Mouse (Mus musculus) adrenal gland (tissue): ENCODE results near the gene Lrrc29.

Experiments
- intact Hi-C: fragments of 180-260 bp; cut with DNase I; formaldehyde crosslinking; loops from one replicate; pipeline ENCODE4 v1.15.1; 2025
- long read RNA-seq, 2 experiments: library from polyadenylated mRNA; unstranded; transcript quantifications; one replicate each; pipeline ENCODE4 v2.0.0; 2020; ENCODE audit warnings: borderline replicate concordance in 1 of 2; ENCODE audit not compliant: insufficient replicate concordance in 1 of 2

Gene Lrrc29
- long read RNA-seq, experiment 1, partial matches to known transcripts = 3 of 7 reads
- long read RNA-seq, experiment 1, other reads (novel, unspliced or antisense) = 1 of 7 reads
- long read RNA-seq, experiment 2, partial matches to known transcripts = 4 of 8 reads
- long read RNA-seq, experiment 2, other reads (novel, unspliced or antisense) = 3 of 8 reads

GRCm38 (mm10) chr8:105326141-105326672 is at the start of gene Lrrc29, which contains the start of gene Tmem208:
Gene Lrrc29 (minus strand): TSS chr8:105326278.
Gene Tmem208 (plus strand): TSS chr8:105326354.
- intact Hi-C loops = no loop called here

- intact Hi-C loops = no loop called here
Measured at GRCm38 (mm10) chr8:105374513-105374966, 48.5 kb upstream of the Lrrc29 start.

GRCm38 (mm10) chr8:105373032-105373431 is 47.0 kb upstream of the Lrrc29 start, which contains the start of gene Plekhg4:
Gene Plekhg4 (plus strand): TSS chr8:105373274.
- intact Hi-C loops = no loop called here

- intact Hi-C loops = no loop called here
Measured at GRCm38 (mm10) chr8:105372473-105372872, 46.4 kb upstream of the Lrrc29 start.

- intact Hi-C loops = no loop called here
Measured at GRCm38 (mm10) chr8:105367107-105367506, 41.0 kb upstream of the Lrrc29 start.

GRCm38 (mm10) chr8:105361751-105362702 is 35.9 kb upstream of the Lrrc29 start:
- intact Hi-C loops = no loop called here

- intact Hi-C loops = loop anchor here (2.0 to 5.0 kb wide), 2 partner anchors 37 to 118 kb away; no protein-coding TSS in a partner anchor
Measured at GRCm38 (mm10) chr8:105359646-105360045, 33.6 kb upstream of the Lrrc29 start.

GRCm38 (mm10) chr8:105359208-105359607 is 33.1 kb upstream of the Lrrc29 start:
- intact Hi-C loops = loop anchor here (2.0 to 5.0 kb wide), 2 partner anchors 38 to 118 kb away; no protein-coding TSS in a partner anchor

GRCm38 (mm10) chr8:105356681-105357080 is 30.6 kb upstream of the Lrrc29 start:
- intact Hi-C loops = loop anchor here (5.0 kb wide), 1 partner anchor 121 kb away; no protein-coding TSS in a partner anchor

- intact Hi-C loops = loop anchor here (5.0 kb wide), 1 partner anchor 122 kb away; no protein-coding TSS in a partner anchor
Measured at GRCm38 (mm10) chr8:105355179-105356024, 29.3 kb upstream of the Lrrc29 start.

- intact Hi-C loops = no loop called here
Measured at GRCm38 (mm10) chr8:105354549-105354948, 28.5 kb upstream of the Lrrc29 start.

GRCm38 (mm10) chr8:105353583-105354135 is 27.6 kb upstream of the Lrrc29 start:
- intact Hi-C loops = no loop called here

- intact Hi-C loops = no loop called here
Measured at GRCm38 (mm10) chr8:105350186-105350585, 24.1 kb upstream of the Lrrc29 start.

- intact Hi-C loops = no loop called here
Measured at GRCm38 (mm10) chr8:105349096-105349771, 23.2 kb upstream of the Lrrc29 start.

- intact Hi-C loops = no loop called here
Measured at GRCm38 (mm10) chr8:105348450-105349095, 22.5 kb upstream of the Lrrc29 start, which contains the start of gene Slc9a5. Gene Slc9a5 (plus strand): TSS chr8:105348843.

- intact Hi-C loops = no loop called here
Measured at GRCm38 (mm10) chr8:105347428-105348221, 21.5 kb upstream of the Lrrc29 start, which contains the start of gene Fhod1. Gene Fhod1 (minus strand): TSS chr8:105347953.

- intact Hi-C loops = no loop called here
Measured at GRCm38 (mm10) chr8:105346611-105347427, 20.7 kb upstream of the Lrrc29 start.
